Mouse (Mus musculus) adipose tissue, adult 10 weeks (tissue): ENCODE measurements around the gene Gcnt7. TPM values are rescaled to one million over a fixed set of nuclear protein-coding genes. Genes with fewer than 3 reads are reported as not detected.

Experiments
- polyA plus RNA-seq: library from polyadenylated mRNA; stranded (reverse); fragments of 350-450 nt; fragmentation: Illumina TruSeq; extraction: RNeasy Lipid Tissue Mini Kit (QIAGEN cat#74804); gene quantifications from one replicate; pipeline ENCODE4 v1.2.3, GENCODE M21; 2014; ENCODE audit warnings: low read depth, low replicate concordance

Gene Gcnt7
- not detected for polyA plus RNA-seq

DNA sequence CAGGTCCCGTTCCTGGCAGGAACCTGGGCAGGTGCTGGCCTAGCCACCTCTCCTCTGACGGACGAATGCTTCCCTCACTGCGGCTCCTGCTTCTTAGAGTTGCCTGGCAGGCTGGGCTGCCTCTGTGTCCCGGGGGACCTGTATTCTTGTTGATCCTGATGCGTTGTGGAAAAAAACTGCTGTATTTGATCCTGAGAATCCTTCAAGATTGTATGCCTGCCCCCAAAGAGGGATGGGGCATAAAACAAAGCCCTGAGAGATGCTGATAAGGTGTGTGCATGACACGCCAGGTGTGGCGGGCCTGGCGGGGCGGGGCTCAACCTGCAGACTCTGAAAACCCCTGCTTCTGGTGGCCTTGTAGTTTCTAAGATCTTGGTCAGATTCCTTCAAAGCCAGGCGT, at the start of gene Gcnt7:
TSS of gene Gcnt7 (minus strand) at position 101 of the 400 bp plus-strand sequence.

DNA sequence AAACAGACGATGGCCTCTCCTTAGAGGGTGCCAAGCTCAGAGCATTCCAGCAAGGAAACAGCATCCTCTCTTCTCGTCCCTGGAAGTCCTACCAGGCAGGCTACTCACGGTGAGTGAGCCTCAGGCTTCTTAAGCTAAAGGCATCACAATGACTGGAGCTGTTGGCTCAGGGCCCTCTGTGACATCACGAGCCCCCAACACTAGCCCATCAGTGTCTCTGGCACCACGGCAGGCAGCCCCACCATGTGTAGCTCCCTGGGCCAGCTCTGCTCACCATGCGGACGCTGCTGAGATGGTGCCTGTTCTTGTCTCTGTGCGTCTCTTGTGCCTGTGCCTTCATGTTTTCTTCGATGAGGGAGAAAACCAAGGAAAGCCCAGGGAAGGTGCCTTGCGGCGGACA, 13.9 kb upstream of the Gcnt7 start, which contains the start of gene Fam209:
TSS of gene Fam209 (plus strand) at position 203 of the 400 bp plus-strand sequence.

DNA sequence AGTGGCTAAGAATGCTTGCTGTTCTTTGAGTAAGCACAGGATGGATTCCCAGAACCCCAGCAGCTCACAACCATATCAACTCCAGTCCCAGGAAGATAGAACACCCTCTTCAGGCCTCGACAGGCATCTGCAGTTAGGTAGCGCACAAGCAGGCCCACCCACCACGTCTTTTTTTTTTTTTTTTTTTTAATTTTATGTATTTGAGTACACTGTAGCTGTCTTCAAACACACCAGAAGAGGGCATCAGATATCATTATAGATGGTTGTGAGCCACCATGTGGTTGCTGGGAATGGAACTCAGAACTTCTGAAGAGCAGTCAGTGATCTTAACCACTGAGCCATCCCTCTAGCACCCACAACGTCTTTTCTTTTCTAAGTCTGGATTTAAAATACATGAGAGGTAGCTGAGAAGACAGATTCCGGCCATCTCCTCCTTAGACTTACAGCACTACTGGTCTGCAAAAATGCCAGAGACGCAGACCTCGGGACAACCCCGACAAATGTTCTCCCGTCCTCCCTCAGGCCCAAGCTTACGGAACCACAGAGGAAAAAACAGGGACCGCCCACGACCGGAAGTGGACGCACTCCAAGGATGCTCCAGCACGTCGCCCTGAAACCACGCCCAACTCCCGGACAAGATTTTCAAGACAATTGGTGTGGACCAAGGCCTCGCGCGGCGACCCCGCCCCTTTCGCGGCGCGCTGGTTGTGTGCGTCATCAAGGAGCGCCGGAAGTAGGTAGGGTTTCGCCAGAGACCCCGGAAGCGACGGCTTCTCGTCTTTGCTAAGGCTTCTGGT, 18.4 kb downstream of the Gcnt7 start, which contains the start of gene Rtf2:
TSS of gene Rtf2 (plus strand) at position 714 of the 797 bp plus-strand sequence.

Other genes with a start within 250 kb of the Gcnt7 start
- gene Mc3r, start 210.1 kb downstream of the Gcnt7 start, polyA plus RNA-seq: not detected
- 23.1 TPM for gene Fam210b, start 113.0 kb downstream of the Gcnt7 start, polyA plus RNA-seq
- 4.2 TPM for gene Aurka, start 88.1 kb downstream of the Gcnt7 start, polyA plus RNA-seq
- 20.1 TPM for gene Cstf1, start 87.9 kb downstream of the Gcnt7 start, polyA plus RNA-seq
- gene Cass4, start 64.8 kb downstream of the Gcnt7 start, polyA plus RNA-seq: 1.5 TPM
- 67.1 TPM for gene Rtf2, start 18.0 kb downstream of the Gcnt7 start, polyA plus RNA-seq
- gene Fam209, start 13.9 kb upstream of the Gcnt7 start, polyA plus RNA-seq: 5.0 TPM
- 2.4 TPM for gene Tfap2c, start 91.0 kb upstream of the Gcnt7 start, polyA plus RNA-seq